Mouse (Mus musculus): ENCODE results near the gene Cnp. TPM values are rescaled to one million over a fixed set of nuclear protein-coding genes. Genes with fewer than 3 reads are reported as not detected.

Cnp gene
- polyA plus RNA-seq, 1 experiment from 2014 or later, result 22.0 TPM

- Histone ChIP-seq H3K4me2 (ENCODE audit: low read length) (no peak overlapping the region), H3K27ac (ENCODE audit: low read depth, low read length) (no peak overlapping the region), H3K4me1 (ENCODE audit: control insufficient read depth, insufficient read depth, low read length) (peaks cover 6% of the 10 kb centered on the region), H3K36me3 (ENCODE audit: control insufficient read depth, insufficient read depth, low read length) (no peaks in the 10 kb centered on the region), H3K4me3 (ENCODE audit: low read depth, low read length) (no peak overlapping the region), H3K27me3 (replicated peaks; ENCODE audit: control insufficient read depth, insufficient read depth, low read length) (no peaks in the 10 kb centered on the region), H3K9me3 (replicated peaks; ENCODE audit: control insufficient read depth, low read length) (no peaks in the 10 kb centered on the region), H3K9ac (ENCODE audit: low read length) (no peak overlapping the region)
- 82% methylated on average over 6 of the region's 6 CpGs for WGBS
- no peak for DNase-seq (ENCODE audit: low spot score)
- ATAC-seq, result no peak
Measured at GRCm38 (mm10) chr11:100548141-100548540, 26.6 kb upstream of the Cnp start.

- H3K36me3 ChIP-seq (ENCODE audit: control insufficient read depth, insufficient read depth, low read length), result no peaks in the 10 kb centered on the region
- ATAC-seq, result no peak
- H3K9ac ChIP-seq (ENCODE audit: low read length), result no peak overlapping the region
- WGBS, result 86% methylated on average over 8 of the region's 8 CpGs
- H3K4me3 ChIP-seq (ENCODE audit: low read depth, low read length), result no peak overlapping the region
- no peak overlapping the region for H3K4me2 ChIP-seq (ENCODE audit: low read length)
- no peak for DNase-seq (ENCODE audit: low spot score)
- no peaks in the 10 kb centered on the region for H3K27me3 ChIP-seq (replicated peaks; ENCODE audit: control insufficient read depth, insufficient read depth, low read length)
- no peak overlapping the region for H3K27ac ChIP-seq (ENCODE audit: low read depth, low read length)
- no peaks in the 10 kb centered on the region for H3K9me3 ChIP-seq (replicated peaks; ENCODE audit: control insufficient read depth, low read length)
- H3K4me1 ChIP-seq (ENCODE audit: control insufficient read depth, insufficient read depth, low read length), result peaks cover 6% of the 10 kb centered on the region
Measured at GRCm38 (mm10) chr11:100549466-100549865, 25.2 kb upstream of the Cnp start.

- Histone ChIP-seq H3K9me3 (replicated peaks; ENCODE audit: control insufficient read depth, low read length) (no peaks in the 10 kb centered on the region), H3K36me3 (ENCODE audit: control insufficient read depth, insufficient read depth, low read length) (no peaks in the 10 kb centered on the region), H3K4me2 (ENCODE audit: low read length) (no peak overlapping the region), H3K4me1 (ENCODE audit: control insufficient read depth, insufficient read depth, low read length) (peaks cover 1% of the 10 kb centered on the region), H3K9ac (ENCODE audit: low read length) (no peak overlapping the region), H3K27me3 (replicated peaks; ENCODE audit: control insufficient read depth, insufficient read depth, low read length) (no peaks in the 10 kb centered on the region), H3K27ac (ENCODE audit: low read depth, low read length) (no peak overlapping the region), H3K4me3 (ENCODE audit: low read depth, low read length) (no peak overlapping the region)
- 81% methylated on average over 6 of the region's 6 CpGs for WGBS
- DNase-seq (ENCODE audit: low spot score) (no peak), ATAC-seq (no peak)
Measured at GRCm38 (mm10) chr11:100550101-100550500, 24.6 kb upstream of the Cnp start.

- no peak for ATAC-seq
Measured at GRCm38 (mm10) chr11:100552842-100553241, 21.9 kb upstream of the Cnp start.

DNA sequence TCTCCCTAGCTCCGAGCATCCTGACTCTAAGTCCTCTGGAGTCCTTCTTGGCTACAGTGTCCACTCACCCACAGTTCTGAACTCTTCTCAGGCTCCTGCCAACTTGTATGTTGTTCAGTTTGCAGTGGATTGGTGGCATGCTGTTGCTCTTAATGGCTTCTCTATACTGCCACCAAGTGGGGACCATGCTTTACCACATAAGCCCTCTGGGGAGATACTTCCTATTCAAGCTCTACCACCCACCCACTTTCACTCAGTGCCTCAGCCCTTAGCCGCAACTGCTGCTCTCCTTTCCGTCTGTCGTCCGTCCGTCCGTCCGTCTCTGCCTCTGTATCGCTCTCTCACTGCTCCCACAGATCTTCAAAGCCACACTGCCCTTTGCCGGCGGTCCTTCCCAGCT is 19.1 kb upstream of the Cnp start:
- WGBS, result 16% methylated on average over 11 of the region's 11 CpGs
- Histone ChIP-seq H3K4me3 (ENCODE audit: low read depth, low read length) (no peak overlapping the region), H3K4me2 (ENCODE audit: low read length) (0 out of 2 replicates have a peak overlapping the region, but pooled peaks have one; percentile 19)

More at GRCm38 (mm10) chr11:100552842-100553241, 21.9 kb upstream of the Cnp start:
- 81% methylated on average over 4 of the region's 4 CpGs for WGBS
- Histone ChIP-seq H3K4me3 (ENCODE audit: low read depth, low read length) (no peak overlapping the region), H3K27ac (ENCODE audit: low read depth, low read length) (no peak overlapping the region), H3K36me3 (ENCODE audit: control insufficient read depth, insufficient read depth, low read length) (no peaks in the 10 kb centered on the region), H3K9me3 (replicated peaks; ENCODE audit: control insufficient read depth, low read length) (no peaks in the 10 kb centered on the region), H3K4me2 (ENCODE audit: low read length) (no peak overlapping the region), H3K4me1 (ENCODE audit: control insufficient read depth, insufficient read depth, low read length) (no peaks in the 10 kb centered on the region), H3K27me3 (replicated peaks; ENCODE audit: control insufficient read depth, insufficient read depth, low read length) (no peaks in the 10 kb centered on the region), H3K9ac (ENCODE audit: low read length) (no peak overlapping the region)
- DNase-seq (ENCODE audit: low spot score), result no peak

DNA sequence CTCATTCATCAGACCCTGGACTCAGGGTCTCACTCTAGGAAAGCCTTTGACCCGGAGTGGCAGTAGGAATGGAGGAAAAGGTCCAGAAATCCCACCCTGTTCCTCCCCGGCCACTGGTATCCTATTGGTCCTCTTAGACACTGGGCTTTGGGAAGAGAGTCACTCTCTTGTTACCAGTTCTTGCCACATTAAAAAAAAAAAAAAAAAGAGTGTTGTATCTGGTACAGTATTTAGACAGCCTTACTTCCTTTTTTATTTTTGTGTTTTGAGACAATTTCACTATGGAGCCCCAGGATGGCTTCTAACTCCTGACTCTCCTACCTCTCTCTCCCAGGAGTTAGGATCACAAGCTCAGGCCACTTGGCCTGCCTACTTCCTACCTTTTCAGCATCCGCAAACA is 17.1 kb upstream of the Cnp start:
- Histone ChIP-seq H3K9ac (ENCODE audit: low read length) (no peak overlapping the region), H3K9me3 (replicated peaks; ENCODE audit: control insufficient read depth, low read length) (no peaks in the 10 kb centered on the region), H3K27ac (ENCODE audit: low read depth, low read length) (no peak overlapping the region), H3K4me1 (ENCODE audit: control insufficient read depth, insufficient read depth, low read length) (no peaks in the 10 kb centered on the region), H3K4me2 (ENCODE audit: low read length) (no peak overlapping the region), H3K4me3 (ENCODE audit: low read depth, low read length) (no peak overlapping the region), H3K36me3 (ENCODE audit: control insufficient read depth, insufficient read depth, low read length) (no peaks in the 10 kb centered on the region), H3K27me3 (replicated peaks; ENCODE audit: control insufficient read depth, insufficient read depth, low read length) (no peaks in the 10 kb centered on the region)
- 75% methylated on average over 3 of the region's 3 CpGs for WGBS
- DNase-seq (ENCODE audit: low spot score) (no peak), ATAC-seq (no peak)

More for the DNA sequence above, 19.1 kb upstream of the Cnp start:
- Histone ChIP-seq H3K4me1 (ENCODE audit: control insufficient read depth, insufficient read depth, low read length) (no peaks in the 10 kb centered on the region), H3K36me3 (ENCODE audit: control insufficient read depth, insufficient read depth, low read length) (no peaks in the 10 kb centered on the region), H3K9ac (ENCODE audit: low read length) (peak overlapping the region; percentile 2; the same call in 1 of the 2 replicates), H3K27me3 (replicated peaks; ENCODE audit: control insufficient read depth, insufficient read depth, low read length) (no peaks in the 10 kb centered on the region), H3K9me3 (replicated peaks; ENCODE audit: control insufficient read depth, low read length) (no peaks in the 10 kb centered on the region), H3K27ac (ENCODE audit: low read depth, low read length) (no peak overlapping the region)
- ATAC-seq (peak; percentile 75; the same call in 1 of the 2 replicates), DNase-seq (ENCODE audit: low spot score) (peak; percentile 91)

GRCm38 (mm10) chr11:100559476-100559875 is 15.2 kb upstream of the Cnp start:
- no peaks in the 10 kb centered on the region for H3K27me3 ChIP-seq (replicated peaks; ENCODE audit: control insufficient read depth, insufficient read depth, low read length)
- H3K27ac ChIP-seq (ENCODE audit: low read depth, low read length), result no peak overlapping the region
- H3K9me3 ChIP-seq (replicated peaks; ENCODE audit: control insufficient read depth, low read length), result no peaks in the 10 kb centered on the region
- WGBS, result 67% methylated on average over 7 of the region's 7 CpGs
- DNase-seq (ENCODE audit: low spot score), result no peak
- H3K4me3 ChIP-seq (ENCODE audit: low read depth, low read length), result no peak overlapping the region
- no peaks in the 10 kb centered on the region for H3K36me3 ChIP-seq (ENCODE audit: control insufficient read depth, insufficient read depth, low read length)
- no peaks in the 10 kb centered on the region for H3K4me1 ChIP-seq (ENCODE audit: control insufficient read depth, insufficient read depth, low read length)
- no peak for ATAC-seq
- no peak overlapping the region for H3K4me2 ChIP-seq (ENCODE audit: low read length)
- no peak overlapping the region for H3K9ac ChIP-seq (ENCODE audit: low read length)

DNA sequence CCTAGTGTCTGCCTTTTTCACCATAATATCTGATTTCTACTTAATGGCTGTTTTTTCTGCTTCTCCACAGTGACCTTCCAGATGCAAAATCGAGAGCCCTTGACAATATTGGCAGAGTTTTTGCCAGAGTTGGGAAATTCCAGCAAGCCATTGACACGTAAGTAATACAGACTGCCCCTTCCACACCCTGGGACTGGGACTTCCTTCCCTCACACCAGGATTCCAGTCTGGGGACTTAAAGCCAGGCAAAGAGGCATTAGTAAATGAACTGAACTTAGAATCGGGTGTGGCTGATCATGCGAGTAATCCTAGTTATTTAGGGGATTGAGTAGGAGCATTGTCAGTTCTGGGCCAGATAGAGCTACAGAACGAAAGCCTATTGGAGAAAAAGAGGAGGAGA is 13.0 kb upstream of the Cnp start:
- H3K27ac ChIP-seq (ENCODE audit: low read depth, low read length), result no peak overlapping the region
- H3K9ac ChIP-seq (ENCODE audit: low read length), result no peak overlapping the region
- no peak for DNase-seq (ENCODE audit: low spot score)
- 31% methylated on average over 5 of the region's 5 CpGs for WGBS
- ATAC-seq, result no peak
- no peaks in the 10 kb centered on the region for H3K9me3 ChIP-seq (replicated peaks; ENCODE audit: control insufficient read depth, low read length)
- H3K4me2 ChIP-seq (ENCODE audit: low read length), result no peak overlapping the region
- no peak overlapping the region for H3K4me3 ChIP-seq (ENCODE audit: low read depth, low read length)
- no peaks in the 10 kb centered on the region for H3K36me3 ChIP-seq (ENCODE audit: control insufficient read depth, insufficient read depth, low read length)
- no peaks in the 10 kb centered on the region for H3K27me3 ChIP-seq (replicated peaks; ENCODE audit: control insufficient read depth, insufficient read depth, low read length)
- no peaks in the 10 kb centered on the region for H3K4me1 ChIP-seq (ENCODE audit: control insufficient read depth, insufficient read depth, low read length)

GRCm38 (mm10) chr11:100564297-100564696 is 10.4 kb upstream of the Cnp start:
- H3K4me1 ChIP-seq (ENCODE audit: control insufficient read depth, insufficient read depth, low read length), result no peaks in the 10 kb centered on the region
- no peak overlapping the region for H3K4me3 ChIP-seq (ENCODE audit: low read depth, low read length)
- H3K36me3 ChIP-seq (ENCODE audit: control insufficient read depth, insufficient read depth, low read length), result no peaks in the 10 kb centered on the region
- ATAC-seq, result peak; percentile 75; the same call in 1 of the 2 replicates
- no peak overlapping the region for H3K9ac ChIP-seq (ENCODE audit: low read length)
- no peak overlapping the region for H3K4me2 ChIP-seq (ENCODE audit: low read length)
- no peaks in the 10 kb centered on the region for H3K9me3 ChIP-seq (replicated peaks; ENCODE audit: control insufficient read depth, low read length)
- peak; percentile 81 for DNase-seq (ENCODE audit: low spot score)
- 68% methylated on average over 15 of the region's 15 CpGs for WGBS
- H3K27ac ChIP-seq (ENCODE audit: low read depth, low read length), result no peak overlapping the region
- H3K27me3 ChIP-seq (replicated peaks; ENCODE audit: control insufficient read depth, insufficient read depth, low read length), result no peaks in the 10 kb centered on the region
